Mouse (Mus musculus) G1E-ER4 (cell line): Measurements from ENCODE around the gene Hif3a. TPM values are rescaled to one million over a fixed set of nuclear protein-coding genes. Genes with fewer than 3 reads are reported as not detected.

Experiments used
- GATA1 ChIP-seq: IDR thresholded peaks from one replicate; pipeline ENCODE4 v1.8.0; 2012; ENCODE audit warnings: low read length, inconsistent platforms
- polyA plus RNA-seq: library from polyadenylated mRNA; stranded (reverse); fragments of >175 nt; gene quantifications from 2 replicates; pipeline ENCODE4 v1.2.3, GENCODE M21; 2012

Gene Hif3a
- polyA plus RNA-seq, 1 experiment = 202 TPM

GRCm38 (mm10) chr7:17058816-17059462, 3.3 kb downstream of the Hif3a start:
- no peak for TF ChIP-seq GATA1

- TF ChIP-seq GATA1 = no peak
These were observed 4.0 kb downstream of the Hif3a start for GRCm38 (mm10) chr7:17058071-17058689.

GRCm38 (mm10) chr7:17056601-17057523, 5.4 kb downstream of the Hif3a start:
- no peak for TF ChIP-seq GATA1

- TF ChIP-seq GATA1 = no peak
These were observed 6.1 kb downstream of the Hif3a start for GRCm38 (mm10) chr7:17056081-17056581.

- no peak for TF ChIP-seq GATA1
These were observed 6.8 kb downstream of the Hif3a start for GRCm38 (mm10) chr7:17055287-17055946.

GRCm38 (mm10) chr7:17054325-17054989, 7.8 kb downstream of the Hif3a start:
- TF ChIP-seq GATA1 = no peak

GRCm38 (mm10) chr7:17050933-17051594, 11.2 kb downstream of the Hif3a start:
- TF ChIP-seq GATA1 = no peak

- no peak for TF ChIP-seq GATA1
These were observed 11.7 kb downstream of the Hif3a start for GRCm38 (mm10) chr7:17050491-17050890.

GRCm38 (mm10) chr7:17048431-17049190, 13.6 kb downstream of the Hif3a start:
- TF ChIP-seq GATA1 = no peak

GRCm38 (mm10) chr7:17047041-17047682, 15.1 kb downstream of the Hif3a start:
- no peak for TF ChIP-seq GATA1

- no peak for TF ChIP-seq GATA1
These were observed 16.5 kb downstream of the Hif3a start for GRCm38 (mm10) chr7:17045743-17046142.

- no peak for TF ChIP-seq GATA1
These were observed 22.9 kb downstream of the Hif3a start for GRCm38 (mm10) chr7:17039373-17039772.

- no peak for TF ChIP-seq GATA1
These were observed 24.1 kb downstream of the Hif3a start for GRCm38 (mm10) chr7:17038018-17038695.
